Mouse (Mus musculus): Measurements from ENCODE around the gene Gm5478.
"Not testable (repeated sequence)": the region's sequence is repeated elsewhere in the genome, so short reads cannot be mapped to it uniquely, and the experiment has no call there.

The Gm5478 gene

GRCm38 (mm10) chr15:101647280-101647679 lies at the start of gene Gm5478:
Gene Gm5478 (minus strand): TSS chr15:101647380.
- DNase-seq (ENCODE audit: low spot score) = no peak

- no peak for DNase-seq (ENCODE audit: low spot score)
Measured at GRCm38 (mm10) chr15:101694207-101694606, 47.0 kb upstream of the Gm5478 start, which contains the start of gene Krt6a. Gene Krt6a (minus strand): TSS chr15:101694307.

GRCm38 (mm10) chr15:101690460-101690859 lies 43.3 kb upstream of the Gm5478 start:
- DNase-seq (ENCODE audit: low spot score) = not testable (repeated sequence)

GRCm38 (mm10) chr15:101688161-101688560 lies 41.0 kb upstream of the Gm5478 start:
- no peak for DNase-seq (ENCODE audit: low spot score)

- DNase-seq (ENCODE audit: low spot score) = no peak
Measured at GRCm38 (mm10) chr15:101680187-101680586, 33.0 kb upstream of the Gm5478 start, which contains the start of gene Krt6b. Gene Krt6b (minus strand): TSS chr15:101680287.

GRCm38 (mm10) chr15:101675978-101676377 lies 28.8 kb upstream of the Gm5478 start:
- DNase-seq (ENCODE audit: low spot score) = no peak

GRCm38 (mm10) chr15:101652736-101653265 lies 5.6 kb upstream of the Gm5478 start:
- DNase-seq (ENCODE audit: low spot score) = no peak

GRCm38 (mm10) chr15:101627884-101628283 lies 19.3 kb downstream of the Gm5478 start, which contains the start of gene Gm5414:
Gene Gm5414 (minus strand): TSS chr15:101628188.
- DNase-seq (ENCODE audit: low spot score) = no peak

- DNase-seq (ENCODE audit: low spot score) = no peak
Measured at GRCm38 (mm10) chr15:101599123-101599522, 48.1 kb downstream of the Gm5478 start.
